Mouse (Mus musculus): ENCODE results near the gene Cln3.

The Cln3 gene

GRCm38 (mm10) chr7:126585717-126586116 is at the start of gene Cln3:
Gene Cln3 (minus strand): TSS chr7:126585817.
- DNase-seq (ENCODE audit: low spot score in 2 of 2), result no peak

- DNase-seq (ENCODE audit: low spot score in 2 of 2), result no peak
Observed at GRCm38 (mm10) chr7:126635375-126635774, 49.8 kb upstream of the Cln3 start.

- no peak for DNase-seq (ENCODE audit: low spot score in 2 of 2)
Observed at GRCm38 (mm10) chr7:126632478-126632877, 46.9 kb upstream of the Cln3 start.

- no peak for DNase-seq (ENCODE audit: low spot score in 2 of 2)
Observed at GRCm38 (mm10) chr7:126630824-126631518, 45.4 kb upstream of the Cln3 start, which contains the start of gene Nupr1. Gene Nupr1 (minus strand): TSS chr7:126630861.

- no peak for DNase-seq (ENCODE audit: low spot score in 2 of 2)
Observed at GRCm38 (mm10) chr7:126629915-126630314, 44.3 kb upstream of the Cln3 start.

DNA sequence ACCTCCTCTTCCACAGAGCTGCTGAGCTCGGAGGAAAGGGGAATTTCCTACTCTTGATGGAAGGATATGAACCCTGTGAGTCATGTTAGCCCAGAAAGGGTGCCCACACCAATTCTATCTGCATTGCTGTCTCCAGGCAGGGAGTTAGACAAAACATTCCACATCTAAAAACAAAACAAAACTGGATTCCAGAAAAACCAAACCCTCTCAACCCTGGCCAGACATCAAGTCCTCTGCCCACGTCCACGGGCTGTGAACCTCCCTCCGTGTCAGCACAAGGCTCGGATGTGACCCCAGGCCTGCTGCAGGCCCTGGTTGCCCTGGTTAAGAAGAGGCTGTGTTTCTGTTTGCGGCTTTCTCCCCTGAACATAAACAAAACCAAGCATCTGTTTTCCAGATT is 42.5 kb upstream of the Cln3 start:
- no peak for DNase-seq (ENCODE audit: low spot score in 2 of 2)

- no peak for DNase-seq (ENCODE audit: low spot score in 2 of 2)
Observed at GRCm38 (mm10) chr7:126625807-126626600, 40.4 kb upstream of the Cln3 start.

GRCm38 (mm10) chr7:126625369-126625768 is 39.8 kb upstream of the Cln3 start:
- DNase-seq (ENCODE audit: low spot score in 2 of 2), result peak; percentile 29 to 39

DNA sequence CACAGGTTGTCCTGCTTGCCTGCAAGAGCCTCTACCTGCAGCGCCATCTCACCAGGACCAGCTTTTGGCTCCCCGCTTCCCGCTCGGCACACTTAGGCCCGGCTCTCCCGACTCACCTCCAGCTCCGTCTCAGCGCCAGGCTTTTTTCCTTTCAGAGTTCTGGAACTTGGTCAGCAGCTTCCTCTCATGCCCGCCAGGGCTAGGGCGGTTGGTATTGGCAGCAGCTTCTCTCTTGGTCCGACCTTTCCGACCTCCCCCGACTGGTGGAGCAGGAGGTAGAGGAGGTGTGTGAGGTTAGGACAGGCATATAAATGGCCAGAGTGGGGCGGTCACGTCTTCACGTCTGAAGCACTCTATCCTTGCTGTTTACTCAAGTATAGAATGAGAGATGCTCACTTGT is 39.2 kb upstream of the Cln3 start:
- no peak for DNase-seq (ENCODE audit: low spot score in 2 of 2)

DNA sequence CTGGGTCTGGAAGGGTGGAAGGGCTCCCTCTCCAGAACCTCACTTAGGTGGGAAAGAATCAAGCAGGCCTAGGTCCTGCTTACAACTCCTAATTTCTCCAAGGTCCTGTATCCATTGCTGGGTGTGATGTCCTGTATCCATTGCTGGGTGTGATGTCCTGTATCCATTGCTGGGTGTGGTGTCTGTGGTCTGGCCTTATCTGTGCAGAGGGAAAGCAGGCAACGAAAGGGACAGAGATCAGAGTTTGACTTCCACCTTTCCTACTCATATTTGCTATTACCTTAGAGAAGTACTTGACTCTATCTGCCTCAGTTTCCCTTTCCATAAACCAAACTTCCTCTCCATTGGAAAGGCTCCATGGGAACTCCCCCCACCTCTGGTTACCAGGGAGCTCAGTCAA is 37.8 kb upstream of the Cln3 start:
- DNase-seq (ENCODE audit: low spot score in 2 of 2), result no peak

GRCm38 (mm10) chr7:126621452-126622359 is 36.1 kb upstream of the Cln3 start:
- DNase-seq (ENCODE audit: low spot score in 2 of 2), result no peak

GRCm38 (mm10) chr7:126619559-126620275 is 34.1 kb upstream of the Cln3 start:
- DNase-seq (ENCODE audit: low spot score in 2 of 2), result no peak

DNA sequence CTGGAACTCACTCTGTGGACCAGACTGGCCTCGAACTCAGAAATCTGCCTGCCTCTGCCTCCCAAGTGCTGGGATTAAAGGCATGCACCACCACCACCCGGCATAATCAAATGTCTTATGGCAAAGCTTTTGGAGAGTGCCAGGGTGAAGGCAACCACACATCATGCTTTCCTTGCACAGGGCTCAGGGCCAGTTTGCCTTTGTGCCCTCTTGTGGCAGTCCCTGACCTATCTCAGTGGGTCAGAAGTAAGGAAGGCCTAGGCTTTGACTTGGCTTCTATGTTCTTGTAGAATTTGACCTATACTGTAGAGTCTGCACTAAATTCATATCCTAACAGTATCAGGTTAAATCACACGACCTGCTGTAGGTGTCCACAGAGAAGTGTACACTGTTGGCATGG is 31.1 kb upstream of the Cln3 start:
- no peak for DNase-seq (ENCODE audit: low spot score in 2 of 2)

DNA sequence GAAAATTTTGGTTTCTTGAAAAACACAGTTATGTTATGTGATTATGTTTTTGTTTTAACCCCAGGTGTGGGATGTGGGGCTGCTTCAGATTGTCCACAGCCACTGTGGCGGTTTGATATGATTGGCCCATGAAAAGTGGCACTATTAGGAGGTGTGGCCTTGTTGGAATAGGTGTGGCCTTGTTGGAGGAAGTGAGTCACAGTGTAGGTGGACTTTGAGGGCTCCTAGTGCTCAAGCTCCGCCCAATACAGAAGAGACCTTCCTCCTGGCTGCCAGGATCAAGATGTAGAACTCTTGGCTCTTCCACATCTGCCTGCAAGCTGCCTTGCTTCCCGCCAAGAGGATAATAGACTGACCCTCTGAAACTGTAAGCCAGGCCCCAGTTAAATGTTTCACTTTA is 27.1 kb upstream of the Cln3 start:
- DNase-seq (ENCODE audit: low spot score in 2 of 2), result no peak

DNA sequence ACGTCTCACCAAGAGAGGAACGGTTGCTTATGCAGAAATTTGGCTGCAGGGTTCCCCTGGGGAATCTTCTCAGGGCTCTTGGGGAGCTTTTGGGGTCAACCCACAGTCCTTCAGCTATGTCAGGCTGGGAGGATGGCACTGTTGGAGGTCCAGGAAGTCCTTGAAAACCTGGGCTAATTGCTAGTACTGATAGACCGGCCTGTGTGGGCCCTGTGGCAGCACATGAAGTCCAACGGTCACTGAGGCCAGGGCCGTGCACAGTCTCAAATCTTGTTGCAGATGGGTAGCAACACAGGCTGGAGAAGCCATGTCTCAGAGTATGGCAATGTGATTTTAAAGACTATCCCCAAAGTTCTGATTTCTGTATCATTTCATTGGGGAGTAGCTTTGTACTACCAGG is 22.2 kb upstream of the Cln3 start:
- no peak for DNase-seq (ENCODE audit: low spot score in 2 of 2)

DNA sequence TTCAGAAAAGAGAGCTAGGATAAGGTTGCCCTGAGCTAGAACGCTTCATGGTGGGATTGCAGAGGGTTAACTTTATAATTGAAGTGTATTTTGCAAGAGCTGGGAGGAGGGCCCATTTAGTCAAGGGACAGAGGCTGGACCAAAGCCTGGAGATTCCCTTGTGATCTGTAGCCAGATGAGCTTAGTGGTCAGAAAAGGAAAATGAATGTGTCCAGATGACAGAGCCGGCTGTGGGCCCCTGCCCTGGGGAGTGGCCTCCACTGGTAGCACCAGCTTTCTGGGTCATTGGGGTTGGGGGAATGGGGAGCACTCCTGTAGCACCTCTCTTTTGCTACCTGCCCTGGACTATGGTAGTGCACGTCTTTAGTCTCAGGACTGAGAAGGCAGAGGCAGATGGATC is 21.4 kb upstream of the Cln3 start:
- DNase-seq (ENCODE audit: low spot score in 2 of 2), result no peak

GRCm38 (mm10) chr7:126606611-126607010 is 21.0 kb upstream of the Cln3 start:
- no peak for DNase-seq (ENCODE audit: low spot score in 2 of 2)

DNA sequence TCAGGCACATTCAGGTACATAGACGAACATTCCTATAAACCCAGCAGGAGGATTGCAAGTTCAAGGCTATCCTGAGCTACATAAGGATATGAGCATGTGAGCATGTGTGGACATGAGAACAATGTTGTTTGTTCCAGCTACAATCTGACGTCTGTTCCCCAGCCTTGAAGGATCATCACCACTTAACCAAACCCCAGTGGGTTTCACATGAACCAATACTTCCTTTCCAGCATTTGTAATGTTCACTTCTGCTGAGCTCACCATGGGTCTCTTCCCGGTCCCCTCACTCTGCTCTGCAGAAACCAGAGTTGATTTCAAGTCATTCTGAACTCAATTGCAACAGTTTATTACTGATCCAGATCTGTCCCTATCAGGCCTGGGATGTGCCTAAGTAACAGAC is 17.0 kb upstream of the Cln3 start:
- DNase-seq (ENCODE audit: low spot score in 2 of 2), result no peak

DNA sequence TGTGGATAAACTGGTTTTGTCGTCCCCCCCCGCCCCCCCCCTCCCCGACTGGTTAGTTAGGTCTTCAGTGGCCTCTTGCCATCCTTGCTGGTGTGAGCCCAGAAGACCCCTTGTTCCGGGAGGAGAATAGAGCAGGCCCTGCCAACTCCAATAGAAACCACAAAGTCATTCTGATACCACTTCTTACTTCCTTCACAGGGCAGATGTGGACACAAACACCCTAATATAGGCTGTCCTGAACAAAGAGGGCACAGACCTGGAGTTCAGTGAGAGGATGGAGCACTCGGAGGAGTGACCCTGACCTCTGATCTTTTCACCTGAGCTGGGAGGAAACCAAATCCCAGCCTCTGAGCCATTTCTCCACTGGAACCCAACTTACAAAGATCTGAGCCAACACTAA is 16.3 kb upstream of the Cln3 start:
- no peak for DNase-seq (ENCODE audit: low spot score in 2 of 2)

DNA sequence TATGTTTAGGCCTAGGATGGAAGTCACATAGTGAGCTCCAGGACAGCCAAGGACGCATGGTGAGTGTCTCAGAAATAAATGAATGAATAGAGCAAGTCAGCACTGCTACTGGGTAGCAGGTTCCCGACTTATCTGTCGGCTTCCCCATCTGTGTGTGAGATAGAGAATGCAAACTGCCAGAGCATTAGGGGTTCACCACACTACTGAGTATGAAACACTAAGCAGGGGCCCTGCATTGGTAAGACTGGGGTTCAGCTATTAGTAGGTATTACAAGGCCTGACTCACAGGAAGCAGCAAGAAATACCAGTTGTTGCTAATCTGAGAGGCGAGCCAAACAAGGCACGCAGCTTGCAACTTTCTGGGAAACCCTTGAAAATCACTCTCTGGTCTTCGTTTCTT is 13.3 kb upstream of the Cln3 start:
- no peak for DNase-seq (ENCODE audit: low spot score in 2 of 2)

GRCm38 (mm10) chr7:126596414-126596813 is 10.8 kb upstream of the Cln3 start:
- no peak for DNase-seq (ENCODE audit: low spot score in 2 of 2)

GRCm38 (mm10) chr7:126595890-126596289 is 10.3 kb upstream of the Cln3 start:
- no peak for DNase-seq (ENCODE audit: low spot score in 2 of 2)
